Mouse (Mus musculus): ENCODE measurements around the gene Upk3bl. TPM values are rescaled to one million over a fixed set of nuclear protein-coding genes. Genes with fewer than 3 reads are reported as not detected.
"Not testable (repeated sequence)": the region's sequence is repeated elsewhere in the genome, so short reads cannot be mapped to it uniquely, and the experiment has no call there.

Gene Upk3bl
- polyA plus RNA-seq, 1 experiment from 2014 or later = not detected

GRCm38 (mm10) chr5:136108486-136108885, 54.2 kb downstream of the Upk3bl start:
- 63% methylated on average over 2 of the region's 2 CpGs for WGBS
- peaks cover 5% of the 10 kb centered on the region; the same call in 1 of the 2 replicates for H3K27me3 ChIP-seq (ENCODE audit: control insufficient read depth, insufficient read depth, low read length)
- ATAC-seq (ENCODE audit: low FRiP score, low TSS enrichment) = no peak

GRCm38 (mm10) chr5:136109042-136109441, 54.8 kb downstream of the Upk3bl start:
- H3K27ac ChIP-seq (replicated peaks; ENCODE audit: low read depth, low read length) = no peak overlapping the region
- ATAC-seq (ENCODE audit: low FRiP score, low TSS enrichment) = no peak
- no peak overlapping the region for H3K9ac ChIP-seq (replicated peaks; ENCODE audit: low read length)
- DNase-seq = no peak
- WGBS = 85% methylated on average over 3 of the region's 3 CpGs
- H3K36me3 ChIP-seq (ENCODE audit: control insufficient read depth, insufficient read depth, low read length) = 0 out of 2 replicates have a peak, but pooled peaks cover 2% of the 10 kb centered on the region
- H3K4me2 ChIP-seq (ENCODE audit: low read length) = no peak overlapping the region
- H3K4me3 ChIP-seq (replicated peaks; ENCODE audit: low read depth, low read length) = no peak overlapping the region
- H3K4me1 ChIP-seq (ENCODE audit: control insufficient read depth, insufficient read depth, low read length) = no peaks in the 10 kb centered on the region
- no peaks in the 10 kb centered on the region for H3K27me3 ChIP-seq (ENCODE audit: control insufficient read depth, insufficient read depth, low read length)
- no peaks in the 10 kb centered on the region for H3K9me3 ChIP-seq (ENCODE audit: control insufficient read depth, low read length)

More at GRCm38 (mm10) chr5:136108486-136108885, 54.2 kb downstream of the Upk3bl start:
- no peaks in the 10 kb centered on the region for H3K9me3 ChIP-seq (ENCODE audit: control insufficient read depth, low read length)
- H3K4me3 ChIP-seq (replicated peaks; ENCODE audit: low read depth, low read length) = no peak overlapping the region
- no peak overlapping the region for H3K9ac ChIP-seq (replicated peaks; ENCODE audit: low read length)
- H3K4me2 ChIP-seq (ENCODE audit: low read length) = no peak overlapping the region
- H3K27ac ChIP-seq (replicated peaks; ENCODE audit: low read depth, low read length) = no peak overlapping the region
- no peaks in the 10 kb centered on the region for H3K4me1 ChIP-seq (ENCODE audit: control insufficient read depth, insufficient read depth, low read length)
- 0 out of 2 replicates have a peak, but pooled peaks cover 2% of the 10 kb centered on the region for H3K36me3 ChIP-seq (ENCODE audit: control insufficient read depth, insufficient read depth, low read length)
- DNase-seq = no peak

- not testable (repeated sequence) for H3K27me3 ChIP-seq (ENCODE audit: control insufficient read depth, insufficient read depth, low read length); H3K9ac ChIP-seq (replicated peaks; ENCODE audit: low read length); H3K27ac ChIP-seq (replicated peaks; ENCODE audit: low read depth, low read length); H3K36me3 ChIP-seq (ENCODE audit: control insufficient read depth, insufficient read depth, low read length); H3K9me3 ChIP-seq (ENCODE audit: control insufficient read depth, low read length); DNase-seq; H3K4me3 ChIP-seq (replicated peaks; ENCODE audit: low read depth, low read length); H3K4me2 ChIP-seq (ENCODE audit: low read length); ATAC-seq (ENCODE audit: low FRiP score, low TSS enrichment)
- 51% methylated on average over 4 of the region's 4 CpGs for WGBS
- H3K4me1 ChIP-seq (ENCODE audit: control insufficient read depth, insufficient read depth, low read length) = peaks cover 14% of the 10 kb centered on the region
These were observed 59.3 kb downstream of the Upk3bl start for GRCm38 (mm10) chr5:136113546-136113945.

Small RNA genes lying within 50 kb of the gene (microRNA-seq; reads per million reads assigned to microRNA genes)
- 0.88 reads per million for gene Mir7035

Other genes starting within 250 kb of the Upk3bl start
- 59.8 and 66.2 TPM in 2 replicates for gene Srrm3, start 247.6 kb upstream of the Upk3bl start, polyA plus RNA-seq (2014; fragmentation: Nextera tagmentation; extraction: Ambion mirVana)
- gene Hspb1, start 166.6 kb upstream of the Upk3bl start, polyA plus RNA-seq (2014; fragmentation: Nextera tagmentation; extraction: Ambion mirVana) = 5.5 and 6.4 TPM in 2 replicates
- gene Ywhag, start 119.9 kb upstream of the Upk3bl start, polyA plus RNA-seq (2014; fragmentation: Nextera tagmentation; extraction: Ambion mirVana) = 420 and 582 TPM in 2 replicates
- gene Ssc4d, start 80.0 kb upstream of the Upk3bl start, polyA plus RNA-seq (2014; fragmentation: Nextera tagmentation; extraction: Ambion mirVana) = 1.4 and 1.9 TPM in 2 replicates
- gene Zp3, start 74.4 kb upstream of the Upk3bl start, polyA plus RNA-seq (2014; fragmentation: Nextera tagmentation; extraction: Ambion mirVana) = 0.16 TPM in 1 of 2 replicates, not detected in the other
- gene Dtx2, start 59.7 kb upstream of the Upk3bl start, polyA plus RNA-seq (2014; fragmentation: Nextera tagmentation; extraction: Ambion mirVana) = 23.0 and 24.0 TPM in 2 replicates
- not detected in 2 replicates for gene Upk3b, start 16.0 kb upstream of the Upk3bl start, polyA plus RNA-seq (2014; fragmentation: Nextera tagmentation; extraction: Ambion mirVana)
- 16.9 and 17.1 TPM in 2 replicates for gene Rasa4, start 29.4 kb downstream of the Upk3bl start, polyA plus RNA-seq (2014; fragmentation: Nextera tagmentation; extraction: Ambion mirVana)
- 233 and 265 TPM in 2 replicates for gene Polr2j, start 62.1 kb downstream of the Upk3bl start, polyA plus RNA-seq (2014; fragmentation: Nextera tagmentation; extraction: Ambion mirVana)
- 22.7 and 24.5 TPM in 2 replicates for gene Lrwd1, start 81.6 kb downstream of the Upk3bl start, polyA plus RNA-seq (2014; fragmentation: Nextera tagmentation; extraction: Ambion mirVana)
- gene Alkbh4, start 81.7 kb downstream of the Upk3bl start, polyA plus RNA-seq (2014; fragmentation: Nextera tagmentation; extraction: Ambion mirVana) = 16.8 and 20.0 TPM in 2 replicates
- gene Orai2, start 116.2 kb downstream of the Upk3bl start, polyA plus RNA-seq (2014; fragmentation: Nextera tagmentation; extraction: Ambion mirVana) = 38.2 and 46.8 TPM in 2 replicates
- gene Prkrip1, start 144.5 kb downstream of the Upk3bl start, polyA plus RNA-seq (2014; fragmentation: Nextera tagmentation; extraction: Ambion mirVana) = 60.8 and 67.1 TPM in 2 replicates
- gene Sh2b2, start 192.1 kb downstream of the Upk3bl start, polyA plus RNA-seq (2014; fragmentation: Nextera tagmentation; extraction: Ambion mirVana) = 23.9 and 30.8 TPM in 2 replicates

Measured in midbrain, embryonic 14.5 days (tissue).